Mouse (Mus musculus) lung, embryonic 15.5 days (tissue): Measurements from ENCODE around the gene Abcb7. TPM values are rescaled to one million over a fixed set of nuclear protein-coding genes. Genes with fewer than 3 reads are reported as not detected.
"Not testable (repeated sequence)": the region's sequence is repeated elsewhere in the genome, so short reads cannot be mapped to it uniquely, and the experiment has no call there.

ENCODE experiments used
- ATAC-seq: fragments of 200-750 bp; cut with Nextera tagmentation; 2 replicates; pipeline ENCODE4 v1.8.0; 2017; ENCODE audit warnings: moderate number of reproducible peaks, borderline replicate concordance; ENCODE audit not compliant: low FRiP score, low TSS enrichment; ENCODE audit errors: extremely low read depth
- H3K27ac ChIP-seq: fragments of 300-500 bp; sonication (generic); 2 replicates; pipeline ENCODE4 v1.5.1; 2015; ENCODE audit warnings: moderate library complexity, mild to moderate bottlenecking, inconsistent platforms
- H3K27me3 ChIP-seq: fragments of 300-500 bp; sonication (generic); 2 replicates; pipeline ENCODE4 v1.6.1; 2015; ENCODE audit warnings: inconsistent platforms
- H3K36me3 ChIP-seq: fragments of 300-500 bp; sonication (generic); 2 replicates; pipeline ENCODE4 v1.6.1; 2015; ENCODE audit warnings: inconsistent platforms
- H3K4me1 ChIP-seq: fragments of 300-500 bp; sonication (generic); 2 replicates; pipeline ENCODE4 v1.6.1; 2015; ENCODE audit warnings: inconsistent platforms
- H3K4me2 ChIP-seq: fragments of 300-500 bp; sonication (generic); 2 replicates; pipeline ENCODE4 v1.6.1; 2015; ENCODE audit warnings: inconsistent platforms, mild to moderate bottlenecking, moderate library complexity
- H3K4me3 ChIP-seq: fragments of 300-500 bp; sonication (generic); 2 replicates; pipeline ENCODE4 v1.5.1; 2015; ENCODE audit warnings: mild to moderate bottlenecking, inconsistent platforms
- H3K9ac ChIP-seq: fragments of 300-500 bp; sonication (generic); 2 replicates; pipeline ENCODE4 v1.6.1; 2015; ENCODE audit warnings: inconsistent platforms
- H3K9me3 ChIP-seq: fragments of 300-500 bp; sonication (generic); 2 replicates; pipeline ENCODE4 v1.6.1; 2016; ENCODE audit warnings: inconsistent platforms
- WGBS: fragments of 180-500 bp; shearing (Covaris S2); methylation state at CpG from one replicate; pipeline ENCODE4 v1.1.7; 2015; 5-methylcytosine and 5-hydroxymethylcytosine counted together
- polyA plus RNA-seq: library from polyadenylated mRNA; unstranded; fragments of >200 nt; fragmentation: Nextera tagmentation; extraction: Ambion mirVana; gene quantifications from 2 replicates; pipeline ENCODE4 v1.2.1, GENCODE M21; 2015

Abcb7 gene
- polyA plus RNA-seq, 1 experiment from 2014 or later, result 10.7 TPM

DNA sequence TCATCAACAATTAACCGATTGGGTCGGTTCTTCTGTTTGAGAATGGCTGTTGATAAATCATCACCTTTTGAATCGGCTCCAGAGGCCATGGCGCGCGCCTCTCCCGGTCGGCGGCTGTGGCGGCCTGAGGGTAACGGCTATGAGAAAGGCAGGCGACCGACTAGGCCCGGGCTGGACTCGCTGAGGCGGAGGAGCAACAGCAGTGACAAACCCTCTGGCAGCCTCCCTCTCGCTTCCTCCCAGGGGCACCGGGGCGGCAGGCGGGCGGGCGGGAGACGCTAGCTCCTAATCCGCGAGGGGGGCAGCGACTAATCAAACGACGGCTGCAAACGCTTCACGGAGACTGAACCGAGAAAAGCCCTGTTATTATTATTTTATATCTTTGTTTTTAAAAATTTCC, 65.5 kb downstream of the Abcb7 start:
- H3K27me3 ChIP-seq, H3K4me2 ChIP-seq, H3K9me3 ChIP-seq, ATAC-seq, H3K4me1 ChIP-seq, H3K36me3 ChIP-seq, H3K27ac ChIP-seq, H3K4me3 ChIP-seq, H3K9ac ChIP-seq: not testable (repeated sequence)
- WGBS, result 85% methylated on average over 28 of the region's 31 CpGs

DNA sequence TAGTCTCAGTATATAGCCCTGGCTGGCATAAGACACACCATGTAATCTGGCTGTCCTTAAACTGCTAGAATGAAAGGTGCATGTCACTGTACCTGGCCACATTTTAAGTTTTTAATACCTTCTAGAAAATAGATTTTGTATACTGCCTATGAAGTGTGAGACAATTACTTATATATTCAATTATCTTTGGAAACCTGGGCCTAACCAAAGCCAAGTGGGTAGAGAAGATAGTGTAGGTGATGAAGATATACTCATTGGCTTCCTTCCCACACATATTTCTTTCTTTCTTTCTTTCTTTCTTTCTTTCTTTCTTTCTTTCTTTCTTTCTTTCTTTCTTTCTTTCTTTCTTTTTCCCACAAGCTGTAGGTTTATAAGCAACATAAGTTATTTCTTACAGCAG, 121.9 kb downstream of the Abcb7 start:
- Histone ChIP-seq H3K4me3 (no peak overlapping the region), H3K27me3 (no peaks in the 10 kb centered on the region), H3K27ac (no peak overlapping the region), H3K4me2 (no peak overlapping the region), H3K36me3 (no peaks in the 10 kb centered on the region), H3K9ac (no peak overlapping the region), H3K9me3 (no peaks in the 10 kb centered on the region), H3K4me1 (no peaks in the 10 kb centered on the region)
- no peak for ATAC-seq

DNA sequence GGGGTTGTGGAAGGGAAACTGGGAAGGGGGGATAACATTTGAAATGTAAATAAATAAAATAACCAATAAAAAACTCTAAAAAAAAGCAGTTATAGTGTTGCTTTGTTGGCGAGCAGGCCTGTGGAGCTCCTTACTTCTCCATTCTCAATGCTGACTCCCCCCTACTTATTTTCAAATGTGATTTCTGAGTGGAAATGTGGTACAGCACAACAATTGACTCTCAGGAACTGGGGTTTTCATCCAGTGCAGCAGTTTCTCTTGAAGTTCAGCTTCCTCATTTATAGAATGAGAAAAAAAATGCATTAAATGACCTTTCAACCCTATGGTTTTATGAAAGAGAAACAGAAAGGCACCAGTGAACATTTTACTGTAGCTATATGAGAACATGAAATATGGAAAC, 133.8 kb downstream of the Abcb7 start:
- no peak overlapping the region for H3K27ac ChIP-seq
- H3K4me3 ChIP-seq, result no peak overlapping the region
- H3K4me1 ChIP-seq, result no peaks in the 10 kb centered on the region
- no peak overlapping the region for H3K4me2 ChIP-seq
- H3K9ac ChIP-seq, result no peak overlapping the region
- no peaks in the 10 kb centered on the region for H3K36me3 ChIP-seq
- H3K27me3 ChIP-seq, result no peaks in the 10 kb centered on the region
- no peak for ATAC-seq
- no peaks in the 10 kb centered on the region for H3K9me3 ChIP-seq
- WGBS, result 95% methylated on average over 1 of the region's 1 CpGs

- no peaks in the 10 kb centered on the region for H3K9me3 ChIP-seq
- no peak overlapping the region for H3K9ac ChIP-seq
- no peaks in the 10 kb centered on the region for H3K27me3 ChIP-seq
- no peak overlapping the region for H3K27ac ChIP-seq
- no peak overlapping the region for H3K4me2 ChIP-seq
- WGBS, result 70% methylated on average over 2 of the region's 2 CpGs
- H3K4me1 ChIP-seq, result no peaks in the 10 kb centered on the region
- no peak for ATAC-seq
- H3K36me3 ChIP-seq, result no peaks in the 10 kb centered on the region
- H3K4me3 ChIP-seq, result no peak overlapping the region
Observed at GRCm38 (mm10) chrX:104264371-104264770, 149.3 kb downstream of the Abcb7 start.

- Histone ChIP-seq H3K4me3 (no peak overlapping the region), H3K9me3 (no peaks in the 10 kb centered on the region), H3K4me1 (no peaks in the 10 kb centered on the region), H3K27ac (no peak overlapping the region), H3K27me3 (no peaks in the 10 kb centered on the region), H3K9ac (no peak overlapping the region), H3K4me2 (no peak overlapping the region), H3K36me3 (no peaks in the 10 kb centered on the region)
- 74% methylated on average over 1 of the region's 1 CpGs for WGBS
- no peak for ATAC-seq
Observed at GRCm38 (mm10) chrX:104262468-104262867, 151.2 kb downstream of the Abcb7 start.

GRCm38 (mm10) chrX:104256561-104256960, 157.1 kb downstream of the Abcb7 start:
- Histone ChIP-seq H3K27me3 (no peaks in the 10 kb centered on the region), H3K9ac (no peak overlapping the region), H3K4me1 (no peaks in the 10 kb centered on the region), H3K27ac (no peak overlapping the region), H3K4me3 (no peak overlapping the region), H3K9me3 (no peaks in the 10 kb centered on the region), H3K36me3 (no peaks in the 10 kb centered on the region), H3K4me2 (no peak overlapping the region)
- WGBS, result 60% methylated on average over 1 of the region's 1 CpGs
- no peak for ATAC-seq

Other genes with a start within 250 kb of the Abcb7 start
- gene Nexmif, start 212.7 kb downstream of the Abcb7 start, polyA plus RNA-seq, result 6.7 and 7.7 TPM in 2 replicates
- gene Uprt, start 69.0 kb upstream of the Abcb7 start, polyA plus RNA-seq, result 1.9 and 2.6 TPM in 2 replicates